Mouse (Mus musculus) myocyte (in vitro differentiated cells): Measurements from ENCODE around the gene Srpr.

Experiments
- CEBPB ChIP-seq: IDR thresholded peaks from 2 replicates; pipeline ENCODE4 v1.6.1; 2011; ENCODE audit warnings: mild to moderate bottlenecking, moderate library complexity; ENCODE audit not compliant: poor library complexity, insufficient read depth, severe bottlenecking
- E2F4 ChIP-seq: IDR thresholded peaks from one replicate; pipeline ENCODE4 v1.6.1; 2011; ENCODE audit warnings: mild to moderate bottlenecking, control low read depth, moderate library complexity; ENCODE audit not compliant: insufficient read depth
- MAX ChIP-seq: IDR thresholded peaks from one replicate; pipeline ENCODE4 v1.6.1; 2011; ENCODE audit warnings: low read depth, mild to moderate bottlenecking, control low read depth
- MYOD1 ChIP-seq, 3 experiments: IDR thresholded peaks; one replicate each; pipeline ENCODE4 v1.6.1; 2011; ENCODE audit warnings: control low read depth in 2 of 3, low read depth in 2 of 3, mild to moderate bottlenecking in 2 of 3, moderate library complexity in 1 of 3; ENCODE audit not compliant: insufficient read length in 2 of 3, control insufficient read depth in 1 of 3
- MYOG ChIP-seq, 3 experiments: IDR thresholded peaks; one replicate each; pipeline ENCODE4 v1.6.1; 2011; ENCODE audit warnings: control low read depth in 2 of 3, low read depth in 2 of 3, mild to moderate bottlenecking in 2 of 3; ENCODE audit not compliant: insufficient read length in 2 of 3, control insufficient read depth in 1 of 3, insufficient read depth in 1 of 3
- POLR2A ChIP-seq: IDR thresholded peaks from one replicate; pipeline ENCODE4 v1.6.1; 2011; ENCODE audit warnings: low read depth, mild to moderate bottlenecking, control low read depth, moderate library complexity; ENCODE audit not compliant: insufficient read length
- POLR2AphosphoS2 ChIP-seq: IDR thresholded peaks from one replicate; pipeline ENCODE4 v1.6.1; 2011; ENCODE audit warnings: low read depth, control low read depth; ENCODE audit not compliant: insufficient read length
- REST ChIP-seq: IDR thresholded peaks from one replicate; pipeline ENCODE4 v1.6.1; 2011; ENCODE audit warnings: mild to moderate bottlenecking, control low read depth, moderate library complexity; ENCODE audit not compliant: insufficient read depth, insufficient read length
- SRF ChIP-seq: IDR thresholded peaks from one replicate; pipeline ENCODE4 v1.6.1; 2011; ENCODE audit warnings: low read depth; ENCODE audit not compliant: control insufficient read depth, insufficient read length
- TCF12 ChIP-seq: IDR thresholded peaks from one replicate; pipeline ENCODE4 v1.6.1; 2011; ENCODE audit warnings: mild to moderate bottlenecking, control low read depth; ENCODE audit not compliant: poor library complexity, insufficient read depth, severe bottlenecking
- TCF3 ChIP-seq: IDR thresholded peaks from one replicate; pipeline ENCODE4 v1.6.1; 2011; ENCODE audit warnings: low read depth, control low read depth; ENCODE audit not compliant: insufficient read length
- USF1 ChIP-seq: IDR thresholded peaks from one replicate; pipeline ENCODE4 v1.6.1; 2011; ENCODE audit warnings: low read depth, mild to moderate bottlenecking, control low read depth, moderate library complexity

DNA sequence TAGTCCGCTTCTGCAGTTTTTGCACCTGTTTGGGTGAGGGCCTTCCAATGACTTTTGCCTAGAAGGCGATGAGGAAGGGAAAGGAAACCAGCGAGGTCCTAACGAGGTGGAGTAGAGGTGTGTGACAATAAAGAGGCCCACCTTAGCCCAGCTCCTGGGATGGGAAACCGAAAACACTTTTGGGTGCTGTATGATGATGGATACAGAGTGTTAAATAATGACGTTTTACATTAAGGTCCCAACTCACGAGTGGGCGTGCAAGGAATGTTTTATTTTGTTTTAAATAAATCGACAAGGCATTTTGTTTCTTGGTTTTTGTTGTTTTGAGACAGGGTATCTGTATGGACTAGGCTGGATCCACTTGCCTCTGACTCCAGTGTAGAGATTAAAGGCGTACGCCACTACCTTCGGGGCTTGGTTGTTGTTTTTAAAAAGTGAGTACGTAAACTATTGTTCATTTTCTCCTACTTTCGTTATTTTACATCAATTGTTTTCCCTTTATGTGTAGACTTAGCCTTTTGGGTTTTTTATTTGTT, 23.8 kb upstream of the Srpr start:
- TF ChIP-seq TCF12 = no peak
- no peak for TF ChIP-seq POLR2A
- TF ChIP-seq E2F4 = no peak
- TF ChIP-seq USF1 = no peak
- no peak for TF ChIP-seq MAX
- no peak for TF ChIP-seq REST
- TF ChIP-seq MYOD1 (IDR thresholded peaks at IDR 0.05; ENCODE audit: control insufficient read depth in 1 of 3, insufficient read length in 2 of 3, low read depth in 2 of 3) = peak in 1 of 3 experiments; percentile 26
- no peak for TF ChIP-seq TCF3
- TF ChIP-seq CEBPB = no peak
- TF ChIP-seq MYOG (IDR thresholded peaks at IDR 0.05; ENCODE audit: control insufficient read depth in 1 of 3, insufficient read depth in 1 of 3, insufficient read length in 2 of 3, low read depth in 2 of 3) = no peak
- TF ChIP-seq SRF = no peak
- TF ChIP-seq POLR2AphosphoS2 = no peak
